Mouse (Mus musculus): Measurements from ENCODE around the gene Plp2. TPM values are rescaled to one million over a fixed set of nuclear protein-coding genes. Genes with fewer than 3 reads are reported as not detected.

The Plp2 gene
- total and polyA plus RNA-seq, 2 experiments from 2014 or later = 12.9 to 25.2 TPM

DNA sequence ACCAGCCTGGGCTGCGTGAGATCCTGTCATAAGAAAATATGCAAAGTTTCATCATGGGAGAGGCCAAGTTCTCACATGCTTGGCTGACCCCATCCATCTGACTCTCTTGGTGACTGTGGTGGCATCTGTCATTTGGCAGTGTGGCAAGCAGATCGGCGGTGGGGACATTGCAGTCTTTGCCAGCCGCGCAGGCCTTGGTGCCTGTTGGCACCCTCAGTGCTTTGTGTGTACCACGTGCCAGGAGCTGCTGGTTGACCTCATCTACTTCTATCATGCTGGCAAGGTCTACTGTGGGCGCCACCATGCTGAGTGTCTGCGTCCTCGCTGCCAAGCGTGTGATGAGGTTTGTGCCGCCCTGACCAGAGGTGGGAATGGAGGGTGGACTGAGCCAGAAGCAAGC, 6.4 kb downstream of the Plp2 start:
- H3K27me3 ChIP-seq (ENCODE audit: insufficient read depth, low read length) = no peaks in the 10 kb centered on the region
- no peaks in the 10 kb centered on the region for H3K9me3 ChIP-seq (ENCODE audit: low read length)
- peak; percentile 83 for ATAC-seq
- H3K9ac ChIP-seq (replicated peaks; ENCODE audit: low read length) = no peak overlapping the region
- H3K4me2 ChIP-seq (ENCODE audit: low read depth, low read length) = no peak overlapping the region
- no peak for TF ChIP-seq CTCF (IDR thresholded peaks at IDR 0.05; ENCODE audit: low read depth)
- peak; percentile 64 for DNase-seq (ENCODE audit: low spot score)
- no peaks in the 10 kb centered on the region for H3K36me3 ChIP-seq (ENCODE audit: insufficient read depth, low read length)
- no peaks in the 10 kb centered on the region for H3K4me1 ChIP-seq (ENCODE audit: insufficient read depth, low read length)
- H3K4me3 ChIP-seq (ENCODE audit: low read length) = no peak overlapping the region
- WGBS = 70% methylated on average over 11 of the region's 11 CpGs
- H3K27ac ChIP-seq = peak overlapping the region; percentile 41; the same call in 1 of the 2 replicates

DNA sequence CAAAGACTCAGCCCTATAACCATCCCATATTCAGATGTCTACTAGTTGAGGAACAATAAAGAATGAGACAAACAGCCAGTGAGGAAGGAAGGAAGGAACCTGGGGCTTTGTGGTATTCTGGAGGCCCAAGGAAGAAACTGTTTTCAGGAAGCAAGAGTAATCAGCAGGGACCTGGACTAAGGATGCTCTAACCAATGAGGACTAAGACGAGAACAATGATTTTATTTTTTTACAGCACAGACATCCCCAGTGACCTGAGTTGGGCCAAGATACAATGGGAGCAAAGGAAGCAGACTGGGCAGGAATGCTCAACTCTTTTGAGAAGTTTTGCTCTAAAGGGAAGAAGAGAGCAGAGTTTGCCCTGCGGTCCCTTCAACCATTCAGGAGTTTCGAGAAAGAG, 8.3 kb downstream of the Plp2 start:
- DNase-seq (ENCODE audit: low spot score) (no peak), ATAC-seq (no peak)
- 75% methylated on average over 3 of the region's 3 CpGs for WGBS
- H3K36me3 ChIP-seq (ENCODE audit: insufficient read depth, low read length) = no peaks in the 10 kb centered on the region
- H3K27me3 ChIP-seq (ENCODE audit: insufficient read depth, low read length) = no peaks in the 10 kb centered on the region
- no peaks in the 10 kb centered on the region for H3K4me1 ChIP-seq (ENCODE audit: insufficient read depth, low read length)
- H3K9me3 ChIP-seq (ENCODE audit: low read length) = no peaks in the 10 kb centered on the region
- H3K4me3 ChIP-seq (ENCODE audit: low read length) = no peak overlapping the region
- H3K27ac ChIP-seq = no peak overlapping the region
- TF ChIP-seq CTCF (IDR thresholded peaks at IDR 0.05; ENCODE audit: low read depth) = no peak
- H3K4me2 ChIP-seq (ENCODE audit: low read depth, low read length) = no peak overlapping the region
- no peak overlapping the region for H3K9ac ChIP-seq (replicated peaks; ENCODE audit: low read length)

- 77% methylated on average over 4 of the region's 4 CpGs for WGBS
- ATAC-seq = no peak
- no peak for TF ChIP-seq CTCF (IDR thresholded peaks at IDR 0.05; ENCODE audit: low read depth)
- no peak overlapping the region for H3K4me3 ChIP-seq (ENCODE audit: low read length)
- H3K36me3 ChIP-seq (ENCODE audit: insufficient read depth, low read length) = no peaks in the 10 kb centered on the region
- no peak for DNase-seq (ENCODE audit: low spot score)
- H3K9ac ChIP-seq (replicated peaks; ENCODE audit: low read length) = no peak overlapping the region
- H3K9me3 ChIP-seq (ENCODE audit: low read length) = no peaks in the 10 kb centered on the region
- no peak overlapping the region for H3K27ac ChIP-seq
- H3K4me1 ChIP-seq (ENCODE audit: insufficient read depth, low read length) = no peaks in the 10 kb centered on the region
- H3K27me3 ChIP-seq (ENCODE audit: insufficient read depth, low read length) = no peaks in the 10 kb centered on the region
- no peak overlapping the region for H3K4me2 ChIP-seq (ENCODE audit: low read depth, low read length)
Observed at GRCm38 (mm10) chrX:7661086-7661485, 10.1 kb downstream of the Plp2 start.

DNA sequence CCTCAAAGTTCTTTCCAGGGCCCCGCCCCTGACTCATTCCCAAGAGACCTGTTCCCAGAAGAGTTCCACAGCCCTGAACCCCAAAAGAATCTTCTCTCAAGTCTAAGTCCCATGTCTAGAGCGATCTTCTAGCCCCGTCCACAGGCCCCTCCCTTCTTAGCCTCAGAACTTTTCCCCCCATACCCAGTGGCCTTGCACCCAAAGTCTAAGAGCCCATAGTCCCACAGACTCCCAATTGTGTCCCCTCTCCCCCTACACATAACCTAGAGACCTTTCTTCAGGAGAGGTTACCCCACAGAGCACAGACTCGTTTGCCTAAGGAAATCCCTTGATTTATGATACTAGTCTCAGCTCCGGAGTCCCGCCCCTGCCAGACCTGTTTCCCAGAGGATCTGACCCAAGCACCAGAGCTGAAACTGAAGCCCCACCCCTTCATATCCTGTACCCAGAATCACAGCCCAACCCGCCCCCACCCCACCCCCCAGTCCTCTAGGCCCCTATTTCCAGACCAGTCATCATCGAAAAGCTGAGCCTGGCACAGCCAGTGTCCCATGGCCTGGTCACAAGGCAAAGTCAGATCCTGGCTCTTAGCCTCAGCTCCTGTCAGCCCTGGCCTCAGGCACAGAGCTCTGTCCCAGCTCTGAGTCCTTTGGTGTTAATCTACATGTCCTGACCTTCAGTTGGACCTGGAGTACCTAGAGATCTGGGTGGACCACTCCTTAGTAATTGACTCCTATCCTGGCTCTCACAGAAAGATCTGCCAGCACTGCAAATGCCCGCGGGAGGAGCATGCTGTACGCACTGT, 12.2 kb downstream of the Plp2 start:
- ATAC-seq (0 out of 2 replicates have a peak, but pooled peaks have one; percentile 24), DNase-seq (ENCODE audit: low spot score) (no peak)
- Histone ChIP-seq H3K4me3 (ENCODE audit: low read length) (no peak overlapping the region), H3K27ac (no peak overlapping the region), H3K9me3 (ENCODE audit: low read length) (no peaks in the 10 kb centered on the region), H3K36me3 (ENCODE audit: insufficient read depth, low read length) (no peaks in the 10 kb centered on the region), H3K9ac (replicated peaks; ENCODE audit: low read length) (no peak overlapping the region), H3K4me1 (ENCODE audit: insufficient read depth, low read length) (no peaks in the 10 kb centered on the region), H3K4me2 (ENCODE audit: low read depth, low read length) (no peak overlapping the region), H3K27me3 (ENCODE audit: insufficient read depth, low read length) (no peaks in the 10 kb centered on the region)
- WGBS = 65% methylated on average over 11 of the region's 11 CpGs
- no peak for TF ChIP-seq CTCF (IDR thresholded peaks at IDR 0.05; ENCODE audit: low read depth)

GRCm38 (mm10) chrX:7658031-7658784, 13.0 kb downstream of the Plp2 start:
- Histone ChIP-seq H3K9ac (replicated peaks; ENCODE audit: low read length) (no peak overlapping the region), H3K36me3 (ENCODE audit: insufficient read depth, low read length) (no peaks in the 10 kb centered on the region), H3K4me2 (ENCODE audit: low read depth, low read length) (peak overlapping the region; percentile 47; the same call in 1 of the 2 replicates), H3K4me3 (ENCODE audit: low read length) (no peak overlapping the region), H3K27ac (no peak overlapping the region), H3K27me3 (ENCODE audit: insufficient read depth, low read length) (no peaks in the 10 kb centered on the region), H3K9me3 (ENCODE audit: low read length) (no peaks in the 10 kb centered on the region), H3K4me1 (ENCODE audit: insufficient read depth, low read length) (no peaks in the 10 kb centered on the region)
- 33% methylated on average over 15 of the region's 15 CpGs for WGBS
- no peak for ATAC-seq
- DNase-seq (ENCODE audit: low spot score) = no peak
- TF ChIP-seq CTCF (IDR thresholded peaks at IDR 0.05; ENCODE audit: low read depth) = no peak

DNA sequence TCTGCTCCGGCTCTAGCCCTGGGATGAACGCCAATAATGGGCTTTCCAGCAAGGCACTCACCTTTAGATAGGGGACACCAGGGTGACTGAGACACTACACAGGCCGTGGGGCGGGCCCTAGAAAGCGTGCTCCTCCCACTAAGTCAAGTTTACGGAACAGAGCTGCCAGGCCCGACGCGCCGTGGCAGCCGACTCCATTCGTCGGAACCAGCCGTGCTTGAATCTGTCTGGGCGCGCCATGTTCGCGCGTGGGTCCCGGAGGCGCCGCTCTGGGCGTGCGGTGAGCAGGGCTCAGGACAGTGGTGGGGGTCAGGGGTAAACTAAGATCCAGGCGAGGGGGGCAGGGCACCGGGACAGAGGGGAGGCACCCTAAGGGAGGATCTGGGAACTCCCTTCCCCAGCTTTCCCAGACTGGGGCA, 14.0 kb downstream of the Plp2 start, which contains the start of gene Prickle3:
TSS of gene Prickle3 (plus strand) at position 40 of the 419 bp plus-strand sequence.
- Histone ChIP-seq H3K9ac (replicated peaks; ENCODE audit: low read length) (no peak within 1 kb of the TSS), H3K4me1 (ENCODE audit: insufficient read depth, low read length) (no peaks in the 10 kb centered on the region), H3K4me3 (ENCODE audit: low read length) (peak within 1 kb of the TSS; percentile 23), H3K9me3 (ENCODE audit: low read length) (no peaks in the 10 kb centered on the region), H3K4me2 (ENCODE audit: low read depth, low read length) (peak within 1 kb of the TSS; percentile 47), H3K27me3 (ENCODE audit: insufficient read depth, low read length) (no peaks in the 10 kb centered on the region), H3K27ac (no peak within 1 kb of the TSS), H3K36me3 (ENCODE audit: insufficient read depth, low read length) (no peaks in the 10 kb centered on the region)
- peak; percentile 6 for DNase-seq (ENCODE audit: low spot score)
- peak; percentile 57 for ATAC-seq
- 22% methylated on average over 26 of the region's 26 CpGs for WGBS
- no peak for TF ChIP-seq CTCF (IDR thresholded peaks at IDR 0.05; ENCODE audit: low read depth)
